Mouse (Mus musculus): ENCODE results near the gene Smg7. TPM values are rescaled to one million over a fixed set of nuclear protein-coding genes. Genes with fewer than 3 reads are reported as not detected.
A peak's percentile ranks its signal among the peaks of the same experiment; 100 is the strongest.
"Not testable (repeated sequence)": the region's sequence is repeated elsewhere in the genome, so short reads cannot be mapped to it uniquely, and the experiment has no call there.

Gene Smg7
- polyA plus RNA-seq, 1 experiment, result 47.3 TPM

- DNase-seq, result no peak
- TF ChIP-seq POLR2A (IDR thresholded peaks at IDR 0.05; ENCODE audit: borderline replicate concordance, insufficient read depth, low read length) (no peak), CTCF (IDR thresholded peaks at IDR 0.05; ENCODE audit: borderline replicate concordance, insufficient read depth, low read depth, low read length) (no peak)
- WGBS, result 71% methylated on average over 5 of the region's 5 CpGs
- H3K4me1 ChIP-seq (ENCODE audit: control insufficient read depth, insufficient read depth, low read length), result no peaks in the 10 kb centered on the region
- H3K27me3 ChIP-seq (ENCODE audit: control insufficient read depth, insufficient read depth, low read length), result no peaks in the 10 kb centered on the region
- no peak overlapping the region for H3K27ac ChIP-seq (ENCODE audit: insufficient read depth, low read length)
- H3K4me3 ChIP-seq (replicated peaks; ENCODE audit: insufficient read depth, low read depth, low read length), result no peak overlapping the region
These were observed 13.3 kb upstream of the Smg7 start for GRCm38 (mm10) chr1:152915766-152916165.

GRCm38 (mm10) chr1:152913483-152914460, 11.3 kb upstream of the Smg7 start:
- Histone ChIP-seq H3K4me1 (ENCODE audit: control insufficient read depth, insufficient read depth, low read length) (no peaks in the 10 kb centered on the region), H3K27ac (ENCODE audit: insufficient read depth, low read length) (no peak overlapping the region), H3K27me3 (ENCODE audit: control insufficient read depth, insufficient read depth, low read length) (no peaks in the 10 kb centered on the region), H3K4me3 (replicated peaks; ENCODE audit: insufficient read depth, low read depth, low read length) (no peak overlapping the region)
- 59% methylated on average over 6 of the region's 6 CpGs for WGBS
- DNase-seq, result no peak
- TF ChIP-seq CTCF (IDR thresholded peaks at IDR 0.05; ENCODE audit: borderline replicate concordance, insufficient read depth, low read depth, low read length) (no peak), POLR2A (IDR thresholded peaks at IDR 0.05; ENCODE audit: borderline replicate concordance, insufficient read depth, low read length) (no peak)

GRCm38 (mm10) chr1:152904469-152904868, 2.0 kb upstream of the Smg7 start:
- Histone ChIP-seq H3K27ac (ENCODE audit: insufficient read depth, low read length) (no peak overlapping the region), H3K4me1 (ENCODE audit: control insufficient read depth, insufficient read depth, low read length) (no peaks in the 10 kb centered on the region), H3K4me3 (replicated peaks; ENCODE audit: insufficient read depth, low read depth, low read length) (peak overlapping the region; percentile 59), H3K27me3 (ENCODE audit: control insufficient read depth, insufficient read depth, low read length) (no peaks in the 10 kb centered on the region)
- DNase-seq, result peak; percentile 79 to 85
- WGBS, result 3% methylated on average over 14 of the region's 14 CpGs
- TF ChIP-seq CTCF (IDR thresholded peaks at IDR 0.05; ENCODE audit: borderline replicate concordance, insufficient read depth, low read depth, low read length) (peak; percentile 72), POLR2A (IDR thresholded peaks at IDR 0.05; ENCODE audit: borderline replicate concordance, insufficient read depth, low read length) (no peak; the same call in 1 of the 2 replicates)

GRCm38 (mm10) chr1:152903591-152904135, 1.2 kb upstream of the Smg7 start:
- TF ChIP-seq POLR2A (IDR thresholded peaks at IDR 0.05; ENCODE audit: borderline replicate concordance, insufficient read depth, low read length) (no peak), CTCF (IDR thresholded peaks at IDR 0.05; ENCODE audit: borderline replicate concordance, insufficient read depth, low read depth, low read length) (no peak)
- WGBS, result under 1% methylated on average over 36 of the region's 36 CpGs
- Histone ChIP-seq H3K27ac (ENCODE audit: insufficient read depth, low read length) (peak overlapping the region; percentile 48; the same call in 1 of the 2 replicates), H3K4me3 (replicated peaks; ENCODE audit: insufficient read depth, low read depth, low read length) (peak overlapping the region; percentile 76), H3K27me3 (ENCODE audit: control insufficient read depth, insufficient read depth, low read length) (no peaks in the 10 kb centered on the region), H3K4me1 (ENCODE audit: control insufficient read depth, insufficient read depth, low read length) (no peaks in the 10 kb centered on the region; the same call in 1 of the 2 replicates)
- no peak for DNase-seq

- H3K27ac ChIP-seq (ENCODE audit: insufficient read depth, low read length), result peak overlapping the region; percentile 100
- H3K4me3 ChIP-seq (replicated peaks; ENCODE audit: insufficient read depth, low read depth, low read length), result peak overlapping the region; percentile 93
- no peaks in the 10 kb centered on the region; the same call in 1 of the 2 replicates for H3K4me1 ChIP-seq (ENCODE audit: control insufficient read depth, insufficient read depth, low read length)
- DNase-seq, result peak; percentile 97 to 98
- TF ChIP-seq CTCF (IDR thresholded peaks at IDR 0.05; ENCODE audit: borderline replicate concordance, insufficient read depth, low read depth, low read length) (no peak), POLR2A (IDR thresholded peaks at IDR 0.05; ENCODE audit: borderline replicate concordance, insufficient read depth, low read length) (peak; percentile 7; the same call in 1 of the 2 replicates)
- H3K27me3 ChIP-seq (ENCODE audit: control insufficient read depth, insufficient read depth, low read length), result no peaks in the 10 kb centered on the region
- WGBS, result under 1% methylated on average over 60 of the region's 69 CpGs
These were observed 445 bp upstream of the Smg7 start for GRCm38 (mm10) chr1:152902665-152903516.

- peak overlapping the region; percentile 93 for H3K4me3 ChIP-seq (replicated peaks; ENCODE audit: insufficient read depth, low read depth, low read length)
- DNase-seq, result no peak
- TF ChIP-seq POLR2A (IDR thresholded peaks at IDR 0.05; ENCODE audit: borderline replicate concordance, insufficient read depth, low read length) (no peak), CTCF (IDR thresholded peaks at IDR 0.05; ENCODE audit: borderline replicate concordance, insufficient read depth, low read depth, low read length) (no peak)
- H3K4me1 ChIP-seq (ENCODE audit: control insufficient read depth, insufficient read depth, low read length), result no peaks in the 10 kb centered on the region; the same call in 1 of the 2 replicates
- 0% methylated on average over 6 of the region's 6 CpGs for WGBS
- H3K27ac ChIP-seq (ENCODE audit: insufficient read depth, low read length), result no peak overlapping the region
- no peaks in the 10 kb centered on the region for H3K27me3 ChIP-seq (ENCODE audit: control insufficient read depth, insufficient read depth, low read length)
These were observed 1.1 kb downstream of the Smg7 start for GRCm38 (mm10) chr1:152901419-152901764.

GRCm38 (mm10) chr1:152888086-152888485, 14.4 kb downstream of the Smg7 start:
- not testable (repeated sequence) for DNase-seq; H3K4me1 ChIP-seq (ENCODE audit: control insufficient read depth, insufficient read depth, low read length); H3K4me3 ChIP-seq (replicated peaks; ENCODE audit: insufficient read depth, low read depth, low read length); H3K27ac ChIP-seq (ENCODE audit: insufficient read depth, low read length); H3K27me3 ChIP-seq (ENCODE audit: control insufficient read depth, insufficient read depth, low read length)
- 85% methylated on average over 4 of the region's 5 CpGs for WGBS
